Mouse (Mus musculus) thymus, adult 2 months (tissue): Measurements from ENCODE around the gene Usp49.

ENCODE experiments used
- CTCF ChIP-seq: fragments of 200-500 bp; IDR thresholded peaks from 2 replicates; pipeline ENCODE4 v1.5.1; 2012; ENCODE audit warnings: mild to moderate bottlenecking, control low read depth, low read length, moderate library complexity, borderline replicate concordance; ENCODE audit not compliant: control insufficient read depth, poor library complexity, insufficient read depth; ENCODE audit errors: extremely low read depth
- POLR2A ChIP-seq: fragments of 200-500 bp; IDR thresholded peaks from 2 replicates; pipeline ENCODE4 v1.6.1; 2012; ENCODE audit warnings: mild to moderate bottlenecking, low read length, control low read depth, moderate library complexity; ENCODE audit not compliant: control insufficient read depth, poor library complexity, insufficient read depth; ENCODE audit errors: extremely low read depth

- TF ChIP-seq CTCF, result no peak
- TF ChIP-seq POLR2A, result no peak
These were observed 5.4 kb upstream of the Usp49 start for GRCm38 (mm10) chr17:47625088-47625487.
